Mouse (Mus musculus) kidney, embryonic 16.5 days (tissue): ENCODE data around the gene Gm42420. TPM values are rescaled to one million over a fixed set of nuclear protein-coding genes. Genes with fewer than 3 reads are reported as not detected.

Source experiments
- ATAC-seq: fragments of 200-750 bp; cut with Nextera tagmentation; 2 replicates; pipeline ENCODE4 v1.8.0; 2017; ENCODE audit warnings: moderate TSS enrichment; ENCODE audit not compliant: low FRiP score, low TSS enrichment
- H3K27ac ChIP-seq: fragments of 300-500 bp; sonication (generic); 2 replicates; pipeline ENCODE4 v1.5.1; 2014; ENCODE audit warnings: low read length
- H3K27me3 ChIP-seq: fragments of 300-500 bp; sonication (generic); 2 replicates; pipeline ENCODE4 v1.6.1; 2014; ENCODE audit warnings: low read length, control low read depth, mixed read lengths; ENCODE audit not compliant: insufficient read depth
- H3K36me3 ChIP-seq: fragments of 300-500 bp; sonication (generic); 2 replicates; pipeline ENCODE4 v1.6.1; 2014; ENCODE audit warnings: low read length, control low read depth, mixed read lengths; ENCODE audit not compliant: insufficient read depth
- H3K4me1 ChIP-seq: fragments of 300-500 bp; sonication (generic); 2 replicates; pipeline ENCODE4 v1.6.1; 2014; ENCODE audit warnings: low read length, control low read depth, mixed read lengths; ENCODE audit not compliant: insufficient read depth
- H3K4me2 ChIP-seq: fragments of 300-500 bp; sonication (generic); replicated peaks from 2 replicates; pipeline ENCODE4 v1.6.1; 2014; ENCODE audit warnings: low read depth, low read length
- H3K4me3 ChIP-seq: fragments of 300-500 bp; sonication (generic); 2 replicates; pipeline ENCODE4 v1.5.1; 2014; ENCODE audit warnings: mild to moderate bottlenecking, low read length
- H3K9ac ChIP-seq: fragments of 300-500 bp; sonication (generic); replicated peaks from 2 replicates; pipeline ENCODE4 v1.6.1; 2014; ENCODE audit warnings: low read length
- H3K9me3 ChIP-seq: fragments of 300-500 bp; sonication (generic); 2 replicates; pipeline ENCODE4 v1.6.1; 2016; ENCODE audit warnings: low read length, control low read depth
- WGBS: fragments of 180-500 bp; shearing (Covaris S2); extraction: QIAGEN DNeasy Blood & Tissue Kit; methylation state at CpG from one replicate; pipeline ENCODE4 v1.1.7; 2014; 5-methylcytosine and 5-hydroxymethylcytosine counted together
- polyA plus RNA-seq: library from polyadenylated mRNA; unstranded; fragments of >200 nt; fragmentation: Nextera tagmentation; extraction: Ambion mirVana; gene quantifications from 2 replicates; pipeline ENCODE4 v1.2.1, GENCODE M21; 2015

Gene Gm42420
- 3.8 TPM in 1 of 2 replicates, not detected in the other for polyA plus RNA-seq

GRCm38 (mm10) chr6:39585517-39585916 lies at the start of gene Gm42420:
Gene Gm42420, plus strand, starts transcription at chr6:39585753.
- no peaks in the 10 kb centered on the region for H3K4me1 ChIP-seq
- no peak within 1 kb of the TSS for H3K4me3 ChIP-seq
- no peak within 1 kb of the TSS for H3K27ac ChIP-seq
- H3K27me3 ChIP-seq: no peaks in the 10 kb centered on the region
- 92% methylated on average over 6 of the region's 6 CpGs for WGBS
- H3K36me3 ChIP-seq: peaks cover 21% of the 10 kb centered on the region
- no peak within 1 kb of the TSS for H3K4me2 ChIP-seq
- no peaks in the 10 kb centered on the region for H3K9me3 ChIP-seq
- ATAC-seq: no peak
- H3K9ac ChIP-seq: no peak within 1 kb of the TSS

DNA sequence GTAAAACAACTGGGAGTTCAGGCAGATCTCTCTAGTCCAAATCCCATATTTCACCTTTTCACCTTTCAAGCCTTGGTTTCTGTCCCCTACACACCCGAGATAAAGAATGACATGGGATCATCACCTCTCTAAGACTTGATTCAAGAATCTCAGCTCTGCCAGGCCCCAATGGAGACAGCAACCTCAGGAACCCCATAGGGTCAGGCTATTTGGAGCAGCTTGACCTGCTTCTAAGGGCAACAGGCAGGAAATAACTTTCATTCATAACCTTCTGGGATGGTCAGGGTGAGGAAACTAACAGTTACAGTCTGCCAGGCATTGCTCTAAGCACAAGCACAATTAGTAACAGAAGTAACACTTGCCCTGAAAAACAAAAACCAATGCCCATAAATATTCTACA lies 48.9 kb upstream of the Gm42420 start:
- 0 out of 2 replicates have a peak, but pooled peaks cover 5% of the 10 kb centered on the region for H3K36me3 ChIP-seq
- H3K4me1 ChIP-seq: peaks cover 33% of the 10 kb centered on the region
- no peak overlapping the region for H3K27ac ChIP-seq
- 22% methylated on average over 1 of the region's 1 CpGs for WGBS
- no peak overlapping the region for H3K4me2 ChIP-seq
- no peak overlapping the region for H3K9ac ChIP-seq
- no peak for ATAC-seq
- H3K4me3 ChIP-seq: no peak overlapping the region
- H3K27me3 ChIP-seq: no peaks in the 10 kb centered on the region
- H3K9me3 ChIP-seq: 0 out of 2 replicates have a peak, but pooled peaks cover 3% of the 10 kb centered on the region

GRCm38 (mm10) chr6:39537276-39537675 lies 48.3 kb upstream of the Gm42420 start:
- WGBS: 89% methylated on average over 5 of the region's 5 CpGs
- Histone ChIP-seq H3K4me2 (no peak overlapping the region), H3K9me3 (0 out of 2 replicates have a peak, but pooled peaks cover 3% of the 10 kb centered on the region), H3K4me1 (peaks cover 38% of the 10 kb centered on the region), H3K9ac (no peak overlapping the region), H3K4me3 (no peak overlapping the region), H3K36me3 (0 out of 2 replicates have a peak, but pooled peaks cover 5% of the 10 kb centered on the region), H3K27me3 (no peaks in the 10 kb centered on the region), H3K27ac (no peak overlapping the region)
- no peak for ATAC-seq

DNA sequence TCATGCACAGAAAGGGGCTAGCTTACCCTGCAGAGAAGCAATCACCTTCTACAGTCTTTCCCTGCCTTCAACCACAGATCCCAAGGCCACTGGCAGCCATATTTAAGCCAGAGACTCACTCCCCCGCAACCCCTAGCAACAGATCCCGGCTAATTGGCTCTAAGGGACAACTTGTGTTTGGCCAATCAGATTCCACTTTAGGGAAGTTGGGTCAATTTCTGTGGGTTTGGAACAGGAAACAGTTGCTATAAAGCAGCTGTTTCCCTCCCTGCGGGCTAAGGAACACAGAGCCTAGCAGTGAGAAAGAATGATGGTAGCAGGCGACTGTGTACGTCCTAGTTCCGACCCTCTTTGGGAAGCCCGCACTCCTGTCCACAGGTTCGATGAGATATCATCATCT lies 47.3 kb upstream of the Gm42420 start:
- Histone ChIP-seq H3K27me3 (no peaks in the 10 kb centered on the region), H3K9me3 (0 out of 2 replicates have a peak, but pooled peaks cover 3% of the 10 kb centered on the region), H3K9ac (no peak overlapping the region), H3K36me3 (0 out of 2 replicates have a peak, but pooled peaks cover 5% of the 10 kb centered on the region), H3K4me2 (no peak overlapping the region), H3K27ac (peak overlapping the region; percentile 71), H3K4me1 (peaks cover 48% of the 10 kb centered on the region), H3K4me3 (no peak overlapping the region)
- ATAC-seq: no peak
- WGBS: 39% methylated on average over 8 of the region's 8 CpGs

GRCm38 (mm10) chr6:39539679-39540155 lies 45.8 kb upstream of the Gm42420 start:
- ATAC-seq: peak; percentile 55
- 0 out of 2 replicates have a peak overlapping the region, but pooled peaks have one; percentile 3 for H3K9ac ChIP-seq
- WGBS: 5% methylated on average over 7 of the region's 7 CpGs
- peaks cover 62% of the 10 kb centered on the region for H3K4me1 ChIP-seq
- H3K4me2 ChIP-seq: peak overlapping the region; percentile 35
- H3K27me3 ChIP-seq: no peaks in the 10 kb centered on the region
- no peaks in the 10 kb centered on the region for H3K9me3 ChIP-seq
- H3K27ac ChIP-seq: peak overlapping the region; percentile 86
- peak overlapping the region; percentile 9; the same call in 1 of the 2 replicates for H3K4me3 ChIP-seq
- no peaks in the 10 kb centered on the region for H3K36me3 ChIP-seq

DNA sequence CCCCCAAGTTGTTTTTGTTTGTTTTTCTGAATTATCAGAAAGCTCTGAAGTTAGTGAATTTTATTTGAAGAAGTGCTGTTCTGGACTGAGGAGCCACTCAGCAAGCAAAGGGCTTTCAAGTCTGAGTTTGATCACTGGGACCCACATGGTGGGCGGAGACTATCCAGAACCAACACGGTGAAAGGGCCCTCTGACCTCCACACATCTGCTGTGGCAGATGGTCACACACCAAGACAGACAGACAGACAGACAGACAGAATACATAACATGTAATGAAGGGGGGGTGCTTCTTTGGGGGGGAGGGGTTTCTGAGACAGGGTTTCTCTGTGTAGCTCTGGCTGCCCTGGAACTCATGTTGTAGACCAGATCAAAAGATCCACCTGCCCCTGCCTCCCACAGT lies 45.0 kb upstream of the Gm42420 start:
- Histone ChIP-seq H3K9ac (no peak overlapping the region), H3K9me3 (no peaks in the 10 kb centered on the region), H3K4me1 (peaks cover 71% of the 10 kb centered on the region), H3K4me3 (no peak overlapping the region), H3K4me2 (0 out of 2 replicates have a peak overlapping the region, but pooled peaks have one; percentile 35), H3K27ac (peak overlapping the region; percentile 86), H3K27me3 (no peaks in the 10 kb centered on the region), H3K36me3 (no peaks in the 10 kb centered on the region)
- WGBS: 47% methylated on average over 2 of the region's 2 CpGs
- no peak for ATAC-seq

- Histone ChIP-seq H3K4me3 (no peak overlapping the region), H3K9ac (peak overlapping the region; percentile 54)
- WGBS: 7% methylated on average over 15 of the region's 15 CpGs
These were observed 42.6 kb upstream of the Gm42420 start for GRCm38 (mm10) chr6:39542631-39543597.

DNA sequence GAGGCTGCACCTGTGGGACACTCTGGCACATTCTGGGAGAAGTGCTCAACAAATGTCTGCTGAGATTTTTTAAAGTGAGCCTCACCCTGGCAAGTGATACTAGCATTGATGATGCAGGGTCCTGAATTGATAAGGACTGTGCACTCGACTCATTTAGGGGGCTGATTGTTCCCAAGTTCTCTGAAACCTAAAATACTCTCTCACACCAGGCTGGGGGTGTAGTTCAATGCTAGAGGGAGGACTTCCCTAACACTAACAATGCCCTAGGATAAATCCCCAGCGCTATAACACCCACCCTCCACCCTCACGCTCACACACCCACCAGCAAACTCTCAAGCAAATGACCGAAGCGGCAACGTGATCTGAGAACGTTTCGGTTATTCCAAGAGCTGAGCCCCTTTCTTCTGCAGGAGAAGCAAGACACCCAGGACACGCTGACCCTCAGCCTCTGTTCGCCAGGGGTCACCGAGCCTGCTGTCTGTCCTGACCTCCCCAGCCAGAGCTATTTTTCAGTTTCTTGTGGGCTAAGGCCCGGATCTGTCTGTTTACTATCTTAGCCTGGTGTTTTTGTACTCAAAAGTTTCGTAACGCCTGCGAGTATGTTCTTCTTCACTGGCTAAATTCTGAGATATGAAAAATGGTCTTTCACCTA lies 41.7 kb upstream of the Gm42420 start:
- Histone ChIP-seq H3K4me2 (no peak overlapping the region), H3K4me3 (no peak overlapping the region), H3K36me3 (no peaks in the 10 kb centered on the region), H3K27me3 (no peaks in the 10 kb centered on the region), H3K9ac (peak overlapping the region; percentile 54), H3K27ac (peak overlapping the region; percentile 95), H3K9me3 (no peaks in the 10 kb centered on the region), H3K4me1 (peaks cover 81% of the 10 kb centered on the region)
- ATAC-seq: no peak
- WGBS: 30% methylated on average over 15 of the region's 15 CpGs

More at GRCm38 (mm10) chr6:39542631-39543597, 42.6 kb upstream of the Gm42420 start:
- peak overlapping the region; percentile 34 for H3K4me2 ChIP-seq
- H3K36me3 ChIP-seq: no peaks in the 10 kb centered on the region
- peaks cover 87% of the 10 kb centered on the region for H3K4me1 ChIP-seq
- no peaks in the 10 kb centered on the region for H3K9me3 ChIP-seq
- no peaks in the 10 kb centered on the region for H3K27me3 ChIP-seq
- peak; percentile 91 for ATAC-seq
- peak overlapping the region; percentile 95 for H3K27ac ChIP-seq

DNA sequence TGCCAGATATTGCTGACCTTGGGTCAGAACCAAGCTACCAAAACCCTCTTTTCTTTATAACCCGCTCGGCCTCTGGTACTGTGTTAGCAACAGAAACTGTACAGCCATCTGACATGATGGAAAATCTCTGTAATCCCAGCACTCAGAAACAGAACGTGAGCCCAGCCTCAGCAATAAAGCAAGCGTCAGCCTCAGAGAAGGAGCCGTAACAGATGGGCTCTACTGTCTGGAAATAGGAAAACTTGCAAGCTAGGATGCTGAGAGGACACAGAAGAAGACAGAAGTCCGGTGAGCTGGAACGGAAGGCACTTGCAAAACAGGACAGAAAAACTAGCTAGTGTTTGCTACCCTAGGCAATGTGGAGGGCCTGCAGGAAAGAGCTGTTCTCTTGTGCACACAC lies 40.1 kb upstream of the Gm42420 start:
- Histone ChIP-seq H3K4me2 (no peak overlapping the region), H3K9me3 (no peaks in the 10 kb centered on the region), H3K27ac (peak overlapping the region; percentile 95; the same call in 1 of the 2 replicates), H3K36me3 (no peaks in the 10 kb centered on the region), H3K27me3 (no peaks in the 10 kb centered on the region), H3K4me1 (peaks cover 66% of the 10 kb centered on the region), H3K9ac (0 out of 2 replicates have a peak overlapping the region, but pooled peaks have one; percentile 8), H3K4me3 (no peak overlapping the region)
- ATAC-seq: no peak
- WGBS: 78% methylated on average over 7 of the region's 7 CpGs
